Mouse (Mus musculus): Measurements from ENCODE around the gene Med28. TPM values are rescaled to one million over a fixed set of nuclear protein-coding genes. Genes with fewer than 3 reads are reported as not detected.

Med28 gene
- 76.8 TPM for total RNA-seq (2023)

DNA sequence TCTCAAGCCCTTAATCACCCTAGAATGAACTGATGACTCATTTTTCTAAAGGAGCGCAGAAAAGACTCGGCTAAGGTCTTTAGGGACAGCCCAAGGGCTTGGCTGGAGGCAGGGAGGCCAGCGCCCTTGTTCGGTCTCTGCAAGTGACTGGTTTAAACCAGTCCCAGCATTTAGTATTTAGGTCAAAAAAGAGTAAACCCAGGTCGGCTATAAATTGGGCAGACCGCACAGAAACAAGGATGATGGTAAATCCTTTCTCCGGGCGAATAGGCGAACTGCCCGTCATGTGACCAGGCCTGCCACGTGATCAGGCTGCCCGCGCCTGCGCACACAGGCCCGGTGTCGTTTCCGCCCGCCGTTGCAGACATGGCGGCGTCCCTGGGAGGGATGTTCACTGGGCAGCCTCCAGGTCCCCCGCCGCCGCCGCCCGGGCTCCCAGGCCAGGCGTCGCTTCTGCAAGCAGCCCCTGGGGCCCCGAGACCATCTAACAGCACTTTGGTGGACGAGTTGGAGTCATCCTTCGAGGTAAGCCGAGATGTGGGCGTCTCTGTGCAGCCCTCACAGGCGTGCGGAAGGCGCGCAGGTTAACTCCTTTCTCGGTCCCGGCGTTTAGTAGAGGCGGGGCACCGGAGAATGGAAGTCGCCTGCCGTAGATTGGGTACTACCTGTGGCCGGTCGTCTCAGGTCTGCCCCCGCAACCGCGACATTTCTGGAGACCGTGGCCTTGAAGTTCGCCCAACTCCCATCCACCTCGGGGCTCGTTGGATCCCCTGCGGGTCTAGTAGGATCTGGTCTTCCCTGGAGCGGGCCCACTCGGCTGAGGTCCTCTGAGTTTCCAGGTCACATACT, at the start of gene Med28:
Gene Med28, plus strand, starts transcription at position 270 of the 849 bp plus-strand sequence.

DNA sequence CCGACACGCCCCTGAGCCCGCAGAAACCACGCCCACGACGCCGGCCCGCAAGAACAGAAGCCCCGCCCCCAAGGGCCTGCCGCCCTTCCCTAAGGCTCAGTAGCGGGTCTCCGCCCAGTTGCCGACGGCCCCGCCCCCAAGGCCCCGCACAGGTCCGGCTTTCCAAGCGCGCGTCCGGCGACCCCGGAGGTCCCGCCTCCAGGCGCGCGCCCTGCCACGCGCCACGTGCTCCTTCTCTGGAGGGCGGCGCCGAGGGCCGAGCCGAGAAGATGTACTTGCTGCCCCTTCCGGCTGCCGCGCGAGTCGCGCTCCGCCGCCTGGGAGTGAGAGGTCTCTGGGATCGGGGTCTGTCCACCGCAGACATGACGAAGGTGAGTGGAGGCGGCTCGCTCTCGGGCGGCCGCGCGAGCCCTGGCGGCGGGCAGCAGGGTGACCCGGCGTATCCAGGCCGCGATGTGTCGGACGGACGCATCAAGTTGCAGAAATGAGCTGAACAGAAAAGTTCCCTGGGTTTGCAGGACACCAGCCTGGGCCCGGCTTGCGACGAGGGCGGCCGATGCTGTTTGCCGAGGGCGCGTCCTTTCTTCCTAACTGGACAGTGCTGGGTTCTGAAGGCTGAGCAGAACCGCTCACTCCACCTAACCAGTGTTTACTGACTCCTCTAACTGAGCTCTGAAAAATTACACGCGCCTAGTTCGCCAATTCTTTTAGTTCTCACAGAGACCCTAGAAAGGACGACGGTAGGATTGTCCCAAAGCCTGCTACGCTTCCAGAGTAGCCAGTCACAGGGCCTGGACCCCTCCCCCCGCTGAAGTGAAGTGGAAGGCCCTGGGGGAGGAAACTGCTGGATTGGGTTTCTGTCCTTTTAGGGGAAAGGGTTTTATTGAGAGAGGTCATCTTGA, 26.6 kb upstream of the Med28 start, which contains the start of gene Lap3:
Gene Lap3, plus strand, starts transcription at position 184 of the 902 bp plus-strand sequence.

Other genes with a start within 250 kb of the Med28 start
- 37.5 TPM for gene Qdpr, start 70.0 kb upstream of the Med28 start, total RNA-seq (2023)
- gene Clrn2, start 66.5 kb upstream of the Med28 start, total RNA-seq (2023), result not detected
- 16.8 TPM for gene Lap3, start 26.9 kb upstream of the Med28 start, total RNA-seq (2023)
- not detected for gene Fam184b, start 119.4 kb downstream of the Med28 start, total RNA-seq (2023)
- gene Ncapg, start 149.7 kb downstream of the Med28 start, total RNA-seq (2023), result 0.79 TPM

Measured in CD4-positive naive resting alpha-beta T cell, adult 76 days (primary cell).